Comparison of ENCODE assay signal across 8 mouse cellular contexts in the genomic region with DNA sequence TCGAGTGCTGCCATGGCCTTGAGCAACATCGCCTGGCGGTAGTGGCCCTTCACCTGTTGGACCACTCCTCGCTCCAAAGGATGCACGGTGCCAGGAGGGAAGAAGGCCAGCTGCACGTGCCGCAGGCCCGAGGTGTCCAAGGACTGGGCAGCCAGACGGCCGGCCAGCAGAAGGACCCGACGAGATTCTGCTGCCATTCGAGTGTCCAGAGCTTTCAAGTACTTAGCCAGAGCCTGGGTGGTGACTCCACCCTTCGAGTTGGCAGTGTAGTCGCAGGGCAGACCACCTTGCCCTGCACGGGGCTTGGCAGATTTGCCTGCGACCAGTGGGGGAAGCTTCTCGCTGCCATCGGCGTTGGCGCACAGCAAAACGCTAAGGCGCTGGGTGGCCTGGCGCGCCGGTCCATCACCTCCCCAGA. TPM values are rescaled to one million over a fixed set of nuclear protein-coding genes. Genes with fewer than 3 reads are reported as not detected.
A peak's percentile ranks its signal among the peaks of the same experiment; 100 is the strongest.
DNase-seq lines count a peak whose midpoint lies in the region; ATAC-seq and TF ChIP-seq lines count a peak whose summit lies in the region.

No protein-coding gene starts in this region.

- peak overlapping the region; percentile 90 for H3K9ac ChIP-seq in forebrain, embryonic 15.5 days (replicated peaks)
- peak overlapping the region; percentile 98 for H3K9ac ChIP-seq in kidney, postnatal 0 days (ENCODE audit: low read depth, low read length)
- H3K9ac ChIP-seq in midbrain, embryonic 14.5 days (replicated peaks; ENCODE audit: low read length) = peak overlapping the region; percentile 94

- H3K4me1 ChIP-seq in lung, adult 2 months (ENCODE audit: control insufficient read depth, insufficient read depth, low read length) = peaks cover 26% of the 10 kb centered on the region
- peaks cover 48% of the 10 kb centered on the region for H3K4me1 ChIP-seq in forebrain, embryonic 15.5 days
- peaks cover 33% of the 10 kb centered on the region for H3K4me1 ChIP-seq in kidney, postnatal 0 days (replicated peaks; ENCODE audit: insufficient read depth, low read length)
- H3K4me1 ChIP-seq in midbrain, embryonic 14.5 days (ENCODE audit: control insufficient read depth, insufficient read depth, low read length) = peaks cover 47% of the 10 kb centered on the region

- no peaks in the 10 kb centered on the region for H3K36me3 ChIP-seq in forebrain, embryonic 15.5 days
- no peaks in the 10 kb centered on the region for H3K36me3 ChIP-seq in kidney, postnatal 0 days (ENCODE audit: insufficient read depth, low read length)
- H3K36me3 ChIP-seq in midbrain, embryonic 14.5 days (ENCODE audit: control insufficient read depth, insufficient read depth, low read length) = no peaks in the 10 kb centered on the region

- H3K27me3 ChIP-seq in forebrain, embryonic 15.5 days = no peaks in the 10 kb centered on the region
- H3K27me3 ChIP-seq in kidney, postnatal 0 days (ENCODE audit: insufficient read depth, low read length) = no peaks in the 10 kb centered on the region
- no peaks in the 10 kb centered on the region for H3K27me3 ChIP-seq in midbrain, embryonic 14.5 days (ENCODE audit: control insufficient read depth, insufficient read depth, low read length)

- no peak for ATAC-seq in forebrain, embryonic 15.5 days (replicated peaks)
- no peak; the same call in 1 of the 2 replicates for ATAC-seq in kidney, postnatal 0 days (replicated peaks; ENCODE audit: low FRiP score, low read depth)
- no peak for ATAC-seq in midbrain, embryonic 14.5 days (ENCODE audit: low FRiP score, low TSS enrichment)

- H3K27ac ChIP-seq in forebrain, embryonic 15.5 days (replicated peaks) = peak overlapping the region; percentile 95
- peak overlapping the region; percentile 97; the same call in 1 of the 2 replicates for H3K27ac ChIP-seq in kidney, postnatal 0 days
- H3K27ac ChIP-seq in midbrain, embryonic 14.5 days (replicated peaks; ENCODE audit: low read depth, low read length) = peak overlapping the region; percentile 96

- TF ChIP-seq CTCF in lung, adult 2 months (IDR thresholded peaks at IDR 0.05; ENCODE audit: insufficient read depth, low read length) = no peak
- TF ChIP-seq CTCF in kidney, postnatal 0 days (IDR thresholded peaks at IDR 0.05; ENCODE audit: low read depth) = no peak

- H3K4me3 ChIP-seq in lung, adult 2 months (replicated peaks; ENCODE audit: extremely low read depth, low read depth, low read length) = peak overlapping the region; percentile 89
- peak overlapping the region; percentile 89 for H3K4me3 ChIP-seq in forebrain, embryonic 15.5 days
- H3K4me3 ChIP-seq in kidney, postnatal 0 days (replicated peaks; ENCODE audit: low read depth, low read length) = peak overlapping the region; percentile 69
- H3K4me3 ChIP-seq in midbrain, embryonic 14.5 days (replicated peaks; ENCODE audit: low read depth, low read length) = peak overlapping the region; percentile 84

- no peak for TF ChIP-seq POLR2A in lung, adult 2 months (IDR thresholded peaks at IDR 0.05; ENCODE audit: borderline replicate concordance, extremely low read depth, low read depth, low read length)

- peak overlapping the region; percentile 97 for H3K4me2 ChIP-seq in forebrain, embryonic 15.5 days (replicated peaks)
- H3K4me2 ChIP-seq in kidney, postnatal 0 days (ENCODE audit: low read length) = peak overlapping the region; percentile 96
- peak overlapping the region; percentile 95 for H3K4me2 ChIP-seq in midbrain, embryonic 14.5 days (ENCODE audit: low read length)

- DNase-seq in lung, adult 2 months = peak; percentile 49
- DNase-seq in lung, postnatal 14 days = no peak
- DNase-seq in adrenal gland, postnatal 25 days = peak; percentile 13
- DNase-seq in kidney, postnatal 0 days (ENCODE audit: low spot score) = no peak
- peak; percentile 50 for DNase-seq in midbrain, embryonic 14.5 days
- no peak for DNase-seq in layer of hippocampus, adult 9-10 months (ENCODE audit: low spot score)
- no peak for DNase-seq in spleen, postnatal 10 days (ENCODE audit: low spot score in 2 of 2)

- WGBS in lung, adult 2 months = 14% methylated on average over 26 of the region's 26 CpGs
- 15% methylated on average over 26 of the region's 26 CpGs for WGBS in forebrain, embryonic 15.5 days
- WGBS in kidney, postnatal 0 days = 22% methylated on average over 26 of the region's 26 CpGs
- WGBS in midbrain, embryonic 14.5 days = 21% methylated on average over 26 of the region's 26 CpGs

- H3K9me3 ChIP-seq in forebrain, embryonic 15.5 days = no peaks in the 10 kb centered on the region
- no peaks in the 10 kb centered on the region for H3K9me3 ChIP-seq in kidney, postnatal 0 days (replicated peaks; ENCODE audit: low read length)
- H3K9me3 ChIP-seq in midbrain, embryonic 14.5 days (ENCODE audit: control insufficient read depth, low read length) = no peaks in the 10 kb centered on the region

RNA-seq across cellular contexts. Expression of a gene that starts 1.0 kb away (rescaled TPM):
- polyA plus RNA-seq in lung, adult 2 months (2012; rRNA removed) = 131 and 138 TPM in 2 replicates
- total RNA-seq in adrenal gland, postnatal 25 days (2021) = 52.9 and 66.5 TPM in 2 replicates
- 18.8 and 19.7 TPM in 2 replicates for polyA plus RNA-seq in forebrain, embryonic 15.5 days (2015; fragmentation: Nextera tagmentation; extraction: Ambion mirVana)
- polyA plus RNA-seq in kidney, postnatal 0 days (2015; fragmentation: Nextera tagmentation; extraction: Ambion mirVana) = 13.1 and 15.3 TPM in 2 replicates
- 11.1 TPM in 2 replicates for polyA plus RNA-seq in midbrain, embryonic 14.5 days (2014; fragmentation: Nextera tagmentation; extraction: Ambion mirVana)

RNA-seq across cellular contexts. Expression of a gene that starts 7.9 kb away (rescaled TPM):
- 34.5 and 39.1 TPM in 2 replicates for polyA plus RNA-seq in lung, adult 2 months (2012; rRNA removed)
- total RNA-seq in adrenal gland, postnatal 25 days (2021) = 8.3 and 10.8 TPM in 2 replicates
- polyA plus RNA-seq in forebrain, embryonic 15.5 days (2015; fragmentation: Nextera tagmentation; extraction: Ambion mirVana) = 36.4 and 37.9 TPM in 2 replicates
- polyA plus RNA-seq in kidney, postnatal 0 days (2015; fragmentation: Nextera tagmentation; extraction: Ambion mirVana) = 36.1 and 39.0 TPM in 2 replicates
- polyA plus RNA-seq in midbrain, embryonic 14.5 days (2014; fragmentation: Nextera tagmentation; extraction: Ambion mirVana) = 16.4 and 31.5 TPM in 2 replicates

RNA-seq across cellular contexts. Expression of a gene that starts 8.2 kb away (rescaled TPM):
- polyA plus RNA-seq in lung, adult 2 months (2012; rRNA removed) = 16.6 and 19.2 TPM in 2 replicates
- total RNA-seq in adrenal gland, postnatal 25 days (2021) = 5.0 and 7.6 TPM in 2 replicates
- polyA plus RNA-seq in forebrain, embryonic 15.5 days (2015; fragmentation: Nextera tagmentation; extraction: Ambion mirVana) = 13.0 and 13.2 TPM in 2 replicates
- 3.7 and 4.0 TPM in 2 replicates for polyA plus RNA-seq in kidney, postnatal 0 days (2015; fragmentation: Nextera tagmentation; extraction: Ambion mirVana)
- polyA plus RNA-seq in midbrain, embryonic 14.5 days (2014; fragmentation: Nextera tagmentation; extraction: Ambion mirVana) = 11.3 and 14.1 TPM in 2 replicates

RNA-seq across cellular contexts. Expression of a gene that starts 19.0 kb away (rescaled TPM):
- polyA plus RNA-seq in lung, adult 2 months (2012; rRNA removed) = 67.6 and 76.4 TPM in 2 replicates
- total RNA-seq in adrenal gland, postnatal 25 days (2021) = 59.8 and 74.8 TPM in 2 replicates
- polyA plus RNA-seq in forebrain, embryonic 15.5 days (2015; fragmentation: Nextera tagmentation; extraction: Ambion mirVana) = 88.7 and 95.4 TPM in 2 replicates
- polyA plus RNA-seq in kidney, postnatal 0 days (2015; fragmentation: Nextera tagmentation; extraction: Ambion mirVana) = 84.8 and 91.5 TPM in 2 replicates
- 76.4 and 85.7 TPM in 2 replicates for polyA plus RNA-seq in midbrain, embryonic 14.5 days (2014; fragmentation: Nextera tagmentation; extraction: Ambion mirVana)

RNA-seq across cellular contexts. Expression of a gene that starts 28.0 kb away (rescaled TPM):
- 44.5 and 46.4 TPM in 2 replicates for polyA plus RNA-seq in lung, adult 2 months (2012; rRNA removed)
- total RNA-seq in adrenal gland, postnatal 25 days (2021) = 18.6 and 24.5 TPM in 2 replicates
- 36.5 and 37.0 TPM in 2 replicates for polyA plus RNA-seq in forebrain, embryonic 15.5 days (2015; fragmentation: Nextera tagmentation; extraction: Ambion mirVana)
- polyA plus RNA-seq in kidney, postnatal 0 days (2015; fragmentation: Nextera tagmentation; extraction: Ambion mirVana) = 29.9 and 33.4 TPM in 2 replicates
- 32.5 and 34.3 TPM in 2 replicates for polyA plus RNA-seq in midbrain, embryonic 14.5 days (2014; fragmentation: Nextera tagmentation; extraction: Ambion mirVana)

Comparison
In these comparisons a context has a peak if more than half of its experiments do, and no peak if none do; other contexts are left out.
1. DNase-seq: peak in lung, adult 2 months (single experiment), adrenal gland, postnatal 25 days (single experiment) and midbrain, embryonic 14.5 days (single experiment); none in lung, postnatal 14 days (single experiment), kidney, postnatal 0 days (single experiment), layer of hippocampus, adult 9-10 months (single experiment) and spleen, postnatal 10 days (0 of 2).
2. Peak in every context shown above with its lines, with median percentiles within 50 percentile points of each other: H3K4me3 ChIP-seq, H3K27ac ChIP-seq, H3K4me2 ChIP-seq and H3K9ac ChIP-seq.